Mouse (Mus musculus): Measurements from ENCODE around the gene Snw1.

DNA sequence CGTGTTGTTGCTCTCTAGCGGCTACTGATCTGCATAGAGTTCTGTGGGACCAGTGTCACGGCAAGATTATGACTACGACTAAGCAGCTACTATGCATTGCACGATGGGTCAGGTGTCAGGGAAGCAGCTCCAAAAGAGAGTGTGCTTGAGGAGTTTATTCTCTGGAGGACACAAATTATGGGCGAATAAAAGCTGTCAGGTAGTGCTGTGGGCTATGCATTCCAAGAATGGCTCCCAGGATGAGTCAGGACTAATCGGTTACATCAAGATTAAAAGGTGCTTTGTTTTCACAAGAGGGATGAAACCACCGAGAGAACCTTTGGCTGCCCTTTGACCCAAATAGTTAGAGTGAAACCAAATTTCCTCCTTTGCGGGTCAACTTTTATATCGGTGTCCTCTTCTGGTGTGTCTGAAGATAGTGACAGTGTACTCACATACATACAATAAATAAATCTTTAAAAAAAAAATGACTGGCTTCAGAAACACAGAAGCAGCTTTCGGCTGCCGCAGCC, 52.0 kb downstream of the Snw1 start:
- TF ChIP-seq CTCF (IDR thresholded peaks at IDR 0.05; ENCODE audit: low read depth, low read length) = no peak
- no peak for TF ChIP-seq EP300 (IDR thresholded peaks at IDR 0.05; ENCODE audit: insufficient read depth, low read depth, low read length)

All from ES-Bruce4 (cell line).